Mouse (Mus musculus) ES-Bruce4 (cell line): ENCODE data around the gene Eif3k.

ENCODE experiments used
- EP300 ChIP-seq: IDR thresholded peaks from 2 replicates; pipeline ENCODE4 v1.6.1; 2011; ENCODE audit warnings: low read depth, low read length; ENCODE audit not compliant: insufficient read depth
- POLR2A ChIP-seq: IDR thresholded peaks from one replicate; pipeline ENCODE4 v1.8.1; 2011; ENCODE audit warnings: low read length; ENCODE audit not compliant: insufficient read depth

- TF ChIP-seq EP300 = peak; percentile 85
- TF ChIP-seq POLR2A = no peak
These were observed 52.3 kb downstream of the Eif3k start for GRCm38 (mm10) chr7:28929381-28929780.
